Mouse (Mus musculus) ovary, adult 2 months (tissue): ENCODE measurements around the gene Tmem203. TPM values are rescaled to one million over a fixed set of nuclear protein-coding genes. Genes with fewer than 3 reads are reported as not detected.

ENCODE experiments used
- polyA plus RNA-seq: library from polyadenylated mRNA; depleted of rRNA; stranded (reverse); fragments of >200 nt; gene quantifications from 2 replicates; pipeline ENCODE4 v1.2.3, GENCODE M21; 2012; rRNA removed

The Tmem203 gene
- 85.0 and 109 TPM in 2 replicates for polyA plus RNA-seq

DNA sequence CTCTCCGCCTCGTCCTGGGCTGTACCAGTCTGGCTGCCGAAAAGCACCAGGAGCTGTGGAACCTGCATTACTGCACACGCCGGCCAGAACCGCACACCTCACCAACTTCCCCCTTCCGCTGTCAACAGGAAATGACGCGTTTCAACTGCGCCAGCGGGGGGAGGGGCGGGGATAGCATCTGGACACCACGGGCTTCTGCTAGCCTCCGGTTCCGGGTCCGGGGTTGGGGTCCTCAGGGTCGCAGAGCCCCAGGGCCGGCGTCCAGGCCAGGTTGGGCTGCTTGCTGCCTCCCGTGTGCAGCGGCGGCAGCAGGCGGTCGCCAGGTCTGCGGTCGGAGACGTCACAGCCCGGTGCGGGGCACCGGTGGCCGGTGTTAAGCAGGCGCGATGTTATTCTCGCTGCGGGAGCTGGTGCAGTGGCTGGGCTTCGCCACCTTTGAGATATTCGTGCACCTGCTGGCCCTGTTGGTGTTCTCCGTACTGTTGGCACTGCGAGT is at the start of gene Tmem203:
Tmem203 (plus strand) TSS at position 156 of the 496 bp plus-strand sequence.

DNA sequence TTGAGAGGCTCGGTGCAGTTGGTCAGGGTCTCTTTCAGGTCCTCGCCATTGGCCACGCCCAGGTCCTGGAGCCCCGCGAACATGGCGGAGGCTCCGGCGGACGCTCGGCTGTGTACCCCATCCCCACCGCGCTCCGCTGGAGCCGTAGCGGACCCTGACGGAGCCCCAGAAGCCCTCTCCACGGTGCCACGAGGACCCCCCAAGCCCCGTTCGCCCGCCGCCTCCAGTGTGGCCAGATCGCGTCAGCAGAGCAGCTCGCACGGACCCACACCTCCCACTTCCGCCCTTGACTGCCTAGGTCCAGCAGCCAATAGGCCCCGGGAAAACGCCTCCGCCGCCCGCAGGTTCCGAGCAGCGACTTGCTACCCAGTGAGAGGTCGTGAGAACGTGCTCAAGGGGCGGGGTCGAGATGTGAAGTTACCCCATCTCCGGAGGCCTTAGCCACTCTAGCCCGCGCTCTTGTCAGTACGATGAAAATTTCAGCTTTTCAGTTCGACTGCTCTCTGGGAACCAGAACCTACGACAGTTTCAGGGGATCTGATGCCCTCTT is 44.0 kb upstream of the Tmem203 start, which contains the start of gene Nelfb:
Nelfb (minus strand) TSS at position 369 of the 550 bp plus-strand sequence.

DNA sequence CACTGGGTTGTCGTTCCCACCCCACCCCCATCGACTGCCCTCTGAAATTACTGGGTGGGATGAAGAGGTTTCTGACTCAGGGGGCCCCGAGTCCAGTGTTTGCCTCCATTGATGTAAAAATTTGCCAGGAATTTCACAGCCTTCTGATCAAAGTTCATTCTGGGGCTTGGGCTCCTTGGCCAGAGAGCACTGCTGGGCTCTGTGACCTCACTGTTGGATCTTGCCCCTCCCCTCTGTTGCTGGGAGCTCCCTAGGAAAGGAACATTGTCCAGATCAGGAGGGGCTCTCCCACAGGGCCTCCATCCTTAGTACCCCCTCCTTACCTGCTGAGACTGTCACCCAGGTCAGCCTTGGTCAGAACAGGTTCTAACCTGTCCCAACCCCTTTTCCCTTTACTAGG is 40.8 kb upstream of the Tmem203 start, which contains the start of gene Stpg3:
Stpg3 (minus strand) TSS at position 194 of the 400 bp plus-strand sequence.

DNA sequence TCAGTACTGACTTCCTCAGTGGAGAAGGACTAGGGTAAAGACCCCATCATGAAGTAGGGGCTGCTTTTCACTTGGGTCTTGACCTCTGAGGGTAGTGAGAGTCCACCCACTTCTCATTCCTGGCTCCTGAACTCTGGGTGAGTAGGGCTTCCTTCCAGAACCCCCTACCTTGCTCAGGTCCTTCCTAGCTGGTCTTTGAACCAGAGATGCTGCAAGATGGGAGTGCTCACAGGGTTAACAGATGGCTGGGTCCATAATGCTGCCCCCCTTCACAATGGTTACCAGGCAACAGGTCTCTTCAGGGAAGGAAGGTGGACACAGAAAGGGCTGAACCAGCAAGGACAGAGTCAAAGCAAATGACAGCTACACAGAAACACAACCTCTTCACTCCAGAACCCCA is 36.8 kb upstream of the Tmem203 start, which contains the start of gene Fam166a:
Fam166a (plus strand) TSS at position 301 of the 400 bp plus-strand sequence.

DNA sequence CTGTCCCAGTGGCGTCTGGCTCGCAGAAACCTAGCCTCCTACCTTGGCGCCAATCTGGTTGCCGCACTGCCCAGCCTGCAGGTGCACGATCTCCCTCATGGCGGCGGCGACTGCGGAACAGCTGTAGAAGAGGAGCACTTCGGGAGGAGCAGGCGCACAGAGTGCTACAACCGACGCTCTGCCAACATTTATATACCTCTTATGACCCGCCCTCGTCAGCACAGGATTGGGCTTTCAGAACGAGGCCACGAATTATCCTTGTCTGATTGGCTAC is 30.8 kb upstream of the Tmem203 start, which contains the start of gene Tubb4b:
Tubb4b (minus strand) TSS at position 211 of the 274 bp plus-strand sequence.

DNA sequence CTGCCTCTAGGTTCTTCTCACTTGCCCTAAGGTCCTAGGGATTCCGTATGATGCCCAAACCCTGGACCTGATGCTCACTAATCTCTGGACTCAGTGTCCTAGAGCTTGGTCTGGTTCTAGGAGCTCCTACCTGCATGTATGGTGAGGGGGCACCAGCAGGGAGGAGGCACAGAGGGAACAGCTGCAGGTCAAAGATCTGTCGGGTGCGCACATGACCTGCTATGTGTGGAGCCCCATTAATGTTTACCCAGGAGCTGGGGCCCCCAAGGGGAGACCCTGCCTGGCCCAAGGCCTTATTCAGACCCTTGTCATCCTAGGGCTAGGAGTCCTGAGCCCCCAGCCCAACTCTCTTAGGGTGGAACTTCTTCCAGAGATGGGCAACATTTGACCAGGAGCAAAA is 21.2 kb upstream of the Tmem203 start, which contains the start of gene Slc34a3:
Slc34a3 (minus strand) TSS at position 315 of the 400 bp plus-strand sequence.

DNA sequence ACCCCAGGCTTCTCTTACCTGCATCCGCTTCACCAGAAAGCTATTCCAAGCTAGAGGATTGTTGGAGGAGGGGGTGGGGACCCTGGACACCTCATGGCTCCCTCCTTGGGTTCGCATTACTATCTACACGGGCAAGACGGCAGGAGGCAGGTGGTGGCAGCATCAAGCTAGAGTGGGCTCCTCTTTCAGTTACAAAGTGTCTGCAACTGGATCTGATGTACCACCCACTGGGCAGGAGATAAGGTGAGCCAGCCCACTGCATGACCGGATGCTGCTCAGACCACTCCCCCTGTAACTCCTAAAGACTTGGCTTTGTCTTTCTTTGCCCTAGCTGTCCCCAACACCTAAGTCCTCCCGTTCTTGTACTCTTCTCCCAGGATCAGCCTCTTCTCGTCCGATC is 18.6 kb upstream of the Tmem203 start, which contains the start of gene Rnf224:
Rnf224 (minus strand) TSS at position 174 of the 400 bp plus-strand sequence.

DNA sequence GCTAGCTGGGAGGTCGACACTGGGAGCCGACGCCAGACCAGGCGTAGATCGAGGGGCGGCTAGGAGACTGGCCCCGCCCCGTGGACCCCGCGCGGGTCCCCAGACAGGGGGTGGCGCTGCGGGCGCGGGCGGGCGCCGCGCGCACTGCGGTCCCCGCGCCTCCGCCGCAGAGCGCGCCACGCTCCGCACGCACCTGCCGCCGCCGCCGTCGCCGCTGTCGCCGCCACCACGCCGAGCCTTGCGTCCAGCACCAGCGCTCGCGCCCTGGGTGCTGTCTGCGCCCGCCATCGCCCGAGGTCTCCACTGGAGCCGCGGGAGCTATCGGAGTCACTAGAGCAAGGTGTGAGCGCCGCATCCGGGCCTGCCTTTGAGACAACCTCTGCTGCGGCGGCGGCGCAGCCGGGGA is 13.1 kb upstream of the Tmem203 start, which contains the start of the genes Rnf208 and Cysrt1:
Rnf208 (plus strand) TSS at position 155 of the 406 bp plus-strand sequence.
Cysrt1 (minus strand) TSS at position 352 of the 406 bp plus-strand sequence.

DNA sequence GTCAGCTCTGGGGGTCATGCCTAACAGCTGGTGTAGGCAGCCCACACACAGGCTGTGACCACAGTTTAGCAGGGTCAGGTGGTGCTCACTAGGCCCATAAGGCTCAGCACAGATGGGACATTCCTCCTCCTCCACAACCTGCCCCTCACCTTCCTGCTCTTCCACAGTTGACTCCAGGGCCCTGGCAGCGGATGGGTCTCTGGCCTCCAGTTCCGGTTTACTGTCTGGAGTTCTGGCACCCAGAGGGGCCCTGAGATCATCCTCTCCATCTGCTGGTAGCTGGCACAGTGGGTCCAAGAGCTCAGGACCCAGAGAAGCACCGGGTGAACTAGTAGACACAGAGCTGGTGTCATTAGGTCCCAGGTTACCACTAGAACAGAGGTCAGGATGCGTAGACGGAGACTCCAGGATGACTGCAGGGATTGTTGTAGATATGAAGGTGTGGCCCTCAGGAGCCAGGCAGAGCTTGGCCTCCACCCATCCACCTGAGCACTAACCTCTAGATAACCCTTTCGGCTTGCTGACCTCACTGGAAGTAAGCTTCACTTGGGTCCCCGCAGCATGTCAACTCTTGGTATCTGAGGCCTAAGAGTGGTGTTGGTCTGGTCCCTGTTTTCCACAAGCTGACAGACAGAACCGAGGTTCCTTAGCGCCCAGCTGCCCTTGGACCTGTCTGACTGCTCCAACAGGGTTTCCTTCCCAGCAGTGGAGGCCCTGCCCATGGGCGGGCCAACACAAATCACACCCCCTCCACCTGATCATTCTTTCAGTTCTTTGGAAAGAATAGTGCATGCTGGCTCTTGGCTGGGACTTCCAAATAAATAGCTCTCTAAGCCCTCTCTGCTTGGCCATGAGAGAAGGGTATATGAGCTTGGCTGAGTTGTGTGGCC is 8.8 kb upstream of the Tmem203 start, which contains the start of gene AL732309.1:
AL732309.1 (minus strand) TSS at position 681 of the 890 bp plus-strand sequence.

DNA sequence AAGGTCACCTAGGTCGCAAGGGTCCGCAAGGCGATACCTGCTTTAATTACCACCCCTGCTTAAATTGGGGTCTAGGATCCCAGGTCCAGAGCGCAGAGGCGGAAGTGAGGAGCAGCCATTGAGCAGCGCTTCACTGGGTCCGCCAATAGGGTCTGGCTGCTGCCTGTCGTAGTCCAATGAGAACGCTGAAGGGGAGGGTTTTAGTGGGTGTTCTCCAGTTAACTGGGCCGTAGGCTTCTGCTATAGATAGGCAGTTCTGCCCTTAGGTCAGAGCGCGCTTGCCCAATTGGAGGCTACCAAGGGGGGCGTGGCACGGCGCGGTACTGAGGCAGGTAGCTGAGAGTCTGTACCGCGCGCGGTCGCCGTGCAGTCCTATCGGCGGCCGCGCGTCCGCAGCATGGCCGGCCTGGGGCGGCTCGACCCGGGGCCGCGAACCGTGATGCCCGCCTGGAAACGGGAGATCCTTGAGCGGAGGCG is 7.1 kb downstream of the Tmem203 start, which contains the start of gene Tprn:
Tprn (plus strand) TSS at position 328 of the 477 bp plus-strand sequence.

DNA sequence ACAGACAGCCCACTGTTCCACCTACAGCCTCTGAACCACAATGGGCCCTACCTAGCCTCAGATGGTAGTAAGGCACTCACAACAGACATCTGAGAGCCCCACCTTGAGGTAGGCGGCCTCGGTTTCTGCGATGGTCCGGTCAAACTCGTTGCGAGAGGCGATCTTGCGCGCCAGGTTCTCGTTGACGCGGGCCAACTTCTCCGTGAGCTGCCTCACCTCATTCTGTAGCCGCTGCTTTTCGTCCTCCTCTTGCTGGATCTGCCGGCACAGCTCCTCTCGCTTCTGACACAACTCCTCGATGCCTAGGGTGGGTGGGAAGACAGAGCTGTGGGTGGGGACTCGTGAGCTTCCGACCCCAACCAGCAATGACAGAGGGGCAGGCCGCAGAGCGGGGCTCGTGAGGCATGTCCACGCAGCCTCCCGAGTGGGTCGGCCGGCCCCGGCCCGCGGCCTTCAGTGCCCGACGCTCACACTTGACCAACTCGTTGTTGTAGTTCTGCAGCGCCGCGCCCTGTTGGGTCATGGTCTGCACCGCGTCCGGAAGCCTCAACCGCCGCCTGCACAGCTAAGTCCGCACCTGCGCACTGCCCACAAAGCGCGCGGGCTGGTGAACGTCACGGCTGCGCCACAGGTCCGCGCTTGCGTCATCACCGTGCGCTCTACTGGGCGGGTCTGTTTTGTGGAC is 16.7 kb downstream of the Tmem203 start, which contains the start of the genes Ssna1 and Anapc2:
Ssna1 (minus strand) TSS at position 612 of the 685 bp plus-strand sequence.
Anapc2 (plus strand) TSS at position 652 of the 685 bp plus-strand sequence.

DNA sequence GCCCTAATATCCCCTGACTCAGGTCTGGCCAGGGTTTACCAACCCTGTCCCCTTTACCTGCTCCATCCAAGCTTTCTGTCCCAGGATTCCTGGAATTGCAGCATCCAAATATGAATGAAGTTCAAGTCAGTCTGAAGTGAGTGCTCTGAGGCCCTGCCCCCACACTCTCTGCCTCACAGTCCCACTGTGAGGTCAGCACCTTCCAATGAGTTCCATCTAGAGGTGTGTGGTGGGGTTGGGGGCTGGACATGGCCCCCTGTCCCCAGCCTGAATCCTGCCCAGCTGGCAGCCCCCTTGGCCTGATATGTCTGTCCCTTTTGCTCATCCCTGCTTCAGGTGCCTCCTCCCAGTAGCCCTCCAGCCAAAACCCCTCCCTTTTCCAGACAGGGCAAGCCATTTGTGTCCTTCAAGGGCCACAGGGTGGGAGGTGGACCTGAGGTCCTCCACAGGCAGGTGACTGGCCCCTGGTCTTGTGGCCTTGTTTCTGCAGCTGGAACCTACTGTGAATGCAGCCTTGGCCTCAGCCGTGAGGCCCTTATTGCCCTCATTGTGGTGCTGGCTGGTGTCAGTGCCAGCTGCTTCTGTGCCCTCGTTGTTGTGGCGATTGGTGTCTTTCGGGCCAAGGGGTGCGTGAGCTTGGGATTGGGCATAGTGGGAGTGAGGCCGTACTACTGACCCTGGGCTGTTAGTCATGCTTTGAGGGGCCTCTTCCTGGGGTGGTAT is 32.8 kb downstream of the Tmem203 start, which contains the start of gene Tmem210:
Tmem210 (plus strand) TSS at position 219 of the 723 bp plus-strand sequence.

DNA sequence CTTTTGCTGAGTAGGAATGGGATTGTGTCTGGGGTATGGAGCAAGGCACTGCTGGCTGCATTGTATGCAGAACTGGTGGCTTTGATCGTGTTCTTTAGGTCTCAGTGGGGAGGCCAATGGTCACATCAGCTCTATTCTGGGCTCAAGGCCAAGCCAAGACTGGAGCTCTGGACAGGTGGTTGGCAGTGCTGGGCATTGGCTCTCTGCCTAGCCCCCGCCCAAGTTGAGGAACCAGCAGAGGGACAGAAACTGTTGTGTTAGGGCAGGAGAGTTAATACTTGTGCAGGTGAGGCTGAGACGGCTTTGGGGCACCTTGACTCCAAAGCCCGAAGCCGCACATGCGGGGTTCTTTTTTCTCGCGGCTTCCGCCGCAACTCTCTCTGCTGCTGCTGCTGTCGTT is 34.4 kb downstream of the Tmem203 start, which contains the start of gene Lrrc26:
Lrrc26 (plus strand) TSS at position 265 of the 400 bp plus-strand sequence.

Other genes with a start within 250 kb of the Tmem203 start
- gene Nsmf, start 201.1 kb upstream of the Tmem203 start, polyA plus RNA-seq: 281 and 345 TPM in 2 replicates
- 0.81 and 1.6 TPM in 2 replicates for gene Entpd8, start 175.1 kb upstream of the Tmem203 start, polyA plus RNA-seq
- gene Noxa1, start 160.3 kb upstream of the Tmem203 start, polyA plus RNA-seq: 1.9 and 3.4 TPM in 2 replicates
- gene Nrarp, start 74.7 kb upstream of the Tmem203 start, polyA plus RNA-seq: 16.0 and 20.1 TPM in 2 replicates
- 91.7 and 92.6 TPM in 2 replicates for gene Tor4a, start 58.6 kb upstream of the Tmem203 start, polyA plus RNA-seq
- 54.5 and 59.1 TPM in 2 replicates for gene Nelfb, start 44.0 kb upstream of the Tmem203 start, polyA plus RNA-seq
- gene Stpg3, start 40.8 kb upstream of the Tmem203 start, polyA plus RNA-seq: not detected in 2 replicates
- 0.18 and 0.40 TPM in 2 replicates for gene Fam166a, start 36.7 kb upstream of the Tmem203 start, polyA plus RNA-seq
- 582 and 710 TPM in 2 replicates for gene Tubb4b, start 30.7 kb upstream of the Tmem203 start, polyA plus RNA-seq
- not detected in 2 replicates for gene Slc34a3, start 21.1 kb upstream of the Tmem203 start, polyA plus RNA-seq
- 0.10 TPM in 1 of 2 replicates, not detected in the other for gene Rnf224, start 18.7 kb upstream of the Tmem203 start, polyA plus RNA-seq
- 27.2 and 28.5 TPM in 2 replicates for gene Rnf208, start 13.2 kb upstream of the Tmem203 start, polyA plus RNA-seq
- gene Cysrt1, start 13.0 kb upstream of the Tmem203 start, polyA plus RNA-seq: 1.6 and 1.7 TPM in 2 replicates
- gene AL732309.1, start 8.6 kb upstream of the Tmem203 start, polyA plus RNA-seq: 31.6 and 35.4 TPM in 2 replicates
- 30.9 and 32.4 TPM in 2 replicates for gene Tprn, start 7.2 kb downstream of the Tmem203 start, polyA plus RNA-seq
- 85.4 and 91.9 TPM in 2 replicates for gene Ssna1, start 17.0 kb downstream of the Tmem203 start, polyA plus RNA-seq
- gene Anapc2, start 17.0 kb downstream of the Tmem203 start, polyA plus RNA-seq: 112 and 124 TPM in 2 replicates
- gene Tmem210, start 32.7 kb downstream of the Tmem203 start, polyA plus RNA-seq: 0.51 and 0.55 TPM in 2 replicates
- 37.9 and 39.1 TPM in 2 replicates for gene Lrrc26, start 34.5 kb downstream of the Tmem203 start, polyA plus RNA-seq
- gene Grin1, start 63.7 kb downstream of the Tmem203 start, polyA plus RNA-seq: 1.1 and 1.7 TPM in 2 replicates
- 9.7 and 12.0 TPM in 2 replicates for gene Man1b1, start 76.9 kb downstream of the Tmem203 start, polyA plus RNA-seq
- gene Dpp7, start 100.9 kb downstream of the Tmem203 start, polyA plus RNA-seq: 50.5 and 59.0 TPM in 2 replicates
- 59.3 and 63.2 TPM in 2 replicates for gene Uap1l1, start 110.2 kb downstream of the Tmem203 start, polyA plus RNA-seq
- gene Sapcd2, start 116.9 kb downstream of the Tmem203 start, polyA plus RNA-seq: 16.5 and 18.1 TPM in 2 replicates
- 33.0 and 33.1 TPM in 2 replicates for gene Entpd2, start 140.4 kb downstream of the Tmem203 start, polyA plus RNA-seq
- gene Npdc1, start 143.9 kb downstream of the Tmem203 start, polyA plus RNA-seq: 300 and 413 TPM in 2 replicates
- 0.38 and 0.46 TPM in 2 replicates for gene Fut7, start 167.8 kb downstream of the Tmem203 start, polyA plus RNA-seq
- gene Abca2, start 173.3 kb downstream of the Tmem203 start, polyA plus RNA-seq: 54.2 and 56.6 TPM in 2 replicates
- 36.3 and 57.3 TPM in 2 replicates for gene Clic3, start 201.4 kb downstream of the Tmem203 start, polyA plus RNA-seq
- gene Paxx, start 205.7 kb downstream of the Tmem203 start, polyA plus RNA-seq: 87.0 and 99.6 TPM in 2 replicates
- gene Ptgds, start 214.6 kb downstream of the Tmem203 start, polyA plus RNA-seq: 17.0 and 20.7 TPM in 2 replicates
- not detected in 2 replicates for gene Lcn12, start 238.5 kb downstream of the Tmem203 start, polyA plus RNA-seq
- 24.5 and 26.0 TPM in 2 replicates for gene Fbxw5, start 245.3 kb downstream of the Tmem203 start, polyA plus RNA-seq
- 5.0 TPM in 2 replicates for gene C8g, start 246.3 kb downstream of the Tmem203 start, polyA plus RNA-seq